Mouse (Mus musculus): ENCODE results near the gene Osgep. TPM values are rescaled to one million over a fixed set of nuclear protein-coding genes. Genes with fewer than 3 reads are reported as not detected.
A peak's percentile ranks its signal among the peaks of the same experiment; 100 is the strongest.
"Not testable (repeated sequence)": the region's sequence is repeated elsewhere in the genome, so short reads cannot be mapped to it uniquely, and the experiment has no call there.

The Osgep gene
- polyA plus RNA-seq, 1 experiment from 2014 or later, result 122 TPM

DNA sequence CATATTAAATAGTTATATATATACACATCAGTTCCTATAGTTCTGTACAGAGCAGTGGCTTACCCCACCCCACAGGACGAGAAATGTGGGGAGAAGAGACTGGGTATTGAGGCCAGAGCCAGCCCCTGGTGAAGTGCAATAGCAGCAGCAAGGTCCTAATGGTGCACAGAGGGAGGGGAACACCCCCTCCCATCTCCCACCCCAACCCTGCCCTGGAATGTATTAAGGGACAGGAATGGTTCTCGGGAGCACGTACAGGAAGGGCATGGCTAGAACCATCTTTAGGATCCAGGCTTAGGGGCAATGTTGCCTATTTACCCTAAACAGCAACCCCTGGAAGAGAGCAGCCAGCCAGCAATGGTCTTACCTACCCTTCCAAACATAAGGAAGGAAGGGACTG, 2.7 kb upstream of the Osgep start:
- WGBS, result 82% methylated on average over 3 of the region's 3 CpGs
- no peak overlapping the region for H3K4me3 ChIP-seq
- ATAC-seq (ENCODE audit: low FRiP score), result no peak
- peaks cover 37% of the 10 kb centered on the region for H3K4me1 ChIP-seq
- no peaks in the 10 kb centered on the region for H3K9me3 ChIP-seq (replicated peaks)
- peaks cover 31% of the 10 kb centered on the region for H3K36me3 ChIP-seq
- H3K4me2 ChIP-seq (replicated peaks), result no peak overlapping the region
- H3K9ac ChIP-seq, result no peak overlapping the region
- no peaks in the 10 kb centered on the region for H3K27me3 ChIP-seq
- no peak overlapping the region for H3K27ac ChIP-seq

DNA sequence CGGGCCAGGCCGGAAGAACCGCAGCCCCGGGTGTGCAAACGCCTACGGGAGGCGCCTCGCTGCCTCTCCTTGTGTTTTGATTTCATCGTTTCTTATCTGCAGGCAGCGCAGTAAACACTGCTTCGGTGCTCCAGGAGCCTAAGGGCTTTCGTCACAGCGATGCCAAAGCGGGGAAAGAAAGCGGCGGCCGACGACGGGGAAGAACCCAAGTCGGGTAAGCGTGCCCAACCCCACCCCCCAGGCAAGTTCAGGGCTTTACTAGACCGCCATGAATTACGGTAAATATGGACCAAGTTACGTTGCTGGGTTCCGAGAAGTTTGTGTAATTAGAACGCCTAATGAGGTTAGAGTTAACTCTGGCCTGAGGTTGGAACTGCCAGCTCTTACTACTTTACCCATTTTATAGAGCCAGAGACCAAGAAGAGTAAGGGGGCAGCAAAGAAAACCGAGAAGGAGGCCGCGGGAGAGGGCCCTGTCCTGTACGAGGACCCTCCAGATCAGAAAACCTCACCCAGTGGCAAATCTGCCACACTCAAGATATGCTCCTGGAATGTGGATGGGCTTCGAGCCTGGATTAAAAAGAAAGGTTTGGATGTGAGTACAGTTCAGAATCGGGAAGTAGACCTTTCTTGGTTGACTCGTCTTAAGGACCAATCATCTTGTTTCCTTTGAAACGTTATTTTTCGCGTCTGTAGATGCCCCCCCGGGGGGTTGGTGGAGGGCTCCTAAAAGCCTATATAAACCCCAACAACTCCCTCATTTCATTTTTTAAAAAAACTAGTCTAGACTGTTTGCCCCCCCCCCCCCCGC, 623 bp upstream of the Osgep start:
- Histone ChIP-seq H3K9me3 (replicated peaks) (no peaks in the 10 kb centered on the region), H3K27ac (peak overlapping the region; percentile 90), H3K36me3 (peaks cover 31% of the 10 kb centered on the region), H3K9ac (peak overlapping the region; percentile 78), H3K27me3 (no peaks in the 10 kb centered on the region), H3K4me2 (replicated peaks) (peak overlapping the region; percentile 74), H3K4me1 (peaks cover 32% of the 10 kb centered on the region), H3K4me3 (peak overlapping the region; percentile 72)
- ATAC-seq (ENCODE audit: low FRiP score), result peak; percentile 47
- 2% methylated on average over 38 of the region's 38 CpGs for WGBS

DNA sequence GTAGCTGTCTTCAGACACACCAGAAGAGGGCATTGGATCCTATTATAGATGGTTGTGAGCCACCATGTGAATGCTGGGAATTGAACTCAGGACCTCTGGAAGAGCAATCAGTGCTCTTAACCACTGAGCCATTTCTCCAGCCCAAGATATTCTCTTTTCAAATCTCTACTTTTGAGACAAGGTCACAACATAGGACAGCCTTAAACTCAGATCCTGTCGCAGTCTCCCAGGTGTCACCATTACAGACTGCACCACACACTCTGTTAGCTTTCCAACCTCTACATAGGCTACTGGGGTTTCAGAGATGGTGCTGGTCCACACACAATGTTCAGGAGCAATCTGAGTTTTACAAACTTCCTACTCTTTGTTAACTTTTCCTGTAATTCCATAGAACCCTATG, 1.3 kb downstream of the Osgep start:
- not testable (repeated sequence) for ATAC-seq (ENCODE audit: low FRiP score); H3K27ac ChIP-seq; H3K9me3 ChIP-seq (replicated peaks); H3K9ac ChIP-seq; H3K27me3 ChIP-seq
- Histone ChIP-seq H3K4me3 (peak overlapping the region; percentile 72), H3K4me2 (replicated peaks) (peak overlapping the region; percentile 74), H3K36me3 (peaks cover 27% of the 10 kb centered on the region), H3K4me1 (peaks cover 21% of the 10 kb centered on the region)
- WGBS, result 87% methylated on average over 1 of the region's 1 CpGs

DNA sequence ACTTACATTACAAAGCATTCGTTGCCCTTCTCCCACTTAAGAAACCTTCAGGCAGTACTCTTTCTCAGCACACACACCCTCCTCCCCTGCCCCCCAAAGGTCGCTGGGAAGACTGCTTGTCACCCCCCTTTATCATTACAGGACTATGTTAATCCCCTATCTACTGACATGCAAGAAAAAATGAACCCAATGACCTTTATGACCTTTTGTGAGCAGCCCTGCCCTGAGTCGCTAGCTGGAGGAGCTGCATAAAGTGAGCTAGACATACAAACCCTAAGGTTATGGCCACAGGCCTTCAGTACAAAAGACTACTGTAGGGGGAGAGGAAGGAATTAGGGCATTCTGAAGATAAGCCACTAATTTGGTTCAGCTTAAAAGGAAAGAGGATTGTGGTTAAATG, 13.3 kb downstream of the Osgep start:
- WGBS, result 63% methylated on average over 3 of the region's 3 CpGs
- H3K4me3 ChIP-seq, result no peak overlapping the region
- H3K9me3 ChIP-seq (replicated peaks), result no peaks in the 10 kb centered on the region
- H3K27ac ChIP-seq, result no peak overlapping the region
- no peak overlapping the region for H3K9ac ChIP-seq
- H3K4me2 ChIP-seq (replicated peaks), result no peak overlapping the region
- H3K36me3 ChIP-seq, result peaks cover 40% of the 10 kb centered on the region
- H3K27me3 ChIP-seq, result no peaks in the 10 kb centered on the region
- H3K4me1 ChIP-seq, result no peaks in the 10 kb centered on the region
- no peak for ATAC-seq (ENCODE audit: low FRiP score)

DNA sequence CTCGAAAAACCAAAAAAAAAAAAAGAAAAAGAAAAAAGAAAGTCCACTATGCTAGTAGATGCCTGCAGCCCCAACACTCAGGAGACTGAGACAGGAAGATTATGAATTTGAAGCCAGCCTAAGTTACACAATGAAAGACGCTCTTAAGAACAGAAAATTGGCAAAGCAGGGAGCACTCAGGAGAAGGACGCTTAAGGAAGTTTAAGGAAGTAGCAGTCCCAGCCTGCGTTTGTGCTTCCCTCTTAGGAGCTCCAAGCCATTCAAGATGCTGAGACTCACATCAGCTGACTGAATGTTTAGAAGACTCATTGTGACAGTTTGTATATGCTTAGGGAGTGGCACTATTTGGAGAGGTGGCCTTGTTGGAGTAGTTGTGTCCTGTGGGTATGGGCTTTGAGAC, 16.6 kb downstream of the Osgep start:
- no peak for ATAC-seq (ENCODE audit: low FRiP score)
- 85% methylated on average over 4 of the region's 4 CpGs for WGBS
- Histone ChIP-seq H3K9ac (no peak overlapping the region), H3K4me2 (replicated peaks) (no peak overlapping the region), H3K27me3 (no peaks in the 10 kb centered on the region), H3K9me3 (replicated peaks) (no peaks in the 10 kb centered on the region), H3K36me3 (peaks cover 11% of the 10 kb centered on the region), H3K27ac (no peak overlapping the region), H3K4me3 (no peak overlapping the region), H3K4me1 (peaks cover 6% of the 10 kb centered on the region; the same call in 1 of the 2 replicates)

DNA sequence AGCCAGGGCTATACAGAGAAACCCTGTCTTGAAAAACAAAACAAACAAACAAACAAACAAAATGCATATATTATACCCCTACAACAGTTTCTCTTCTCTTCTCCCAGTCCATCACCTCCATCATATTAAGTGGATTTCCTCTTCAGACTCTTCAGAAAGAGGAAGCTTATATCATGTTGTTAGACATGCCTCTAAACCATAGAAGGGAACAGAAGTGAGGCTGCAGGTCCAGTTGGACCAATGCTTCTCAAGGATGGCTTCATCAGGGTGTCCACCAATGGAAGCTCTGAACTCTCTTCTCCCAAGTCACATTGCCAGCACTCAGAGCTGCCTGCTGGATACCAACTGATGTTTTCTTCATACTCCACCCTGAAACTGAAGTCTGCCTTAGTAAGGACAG, 19.4 kb downstream of the Osgep start:
- H3K4me2 ChIP-seq (replicated peaks); H3K27ac ChIP-seq; H3K9me3 ChIP-seq (replicated peaks); H3K9ac ChIP-seq; ATAC-seq (ENCODE audit: low FRiP score); H3K4me3 ChIP-seq; H3K36me3 ChIP-seq; H3K27me3 ChIP-seq; H3K4me1 ChIP-seq: not testable (repeated sequence)

DNA sequence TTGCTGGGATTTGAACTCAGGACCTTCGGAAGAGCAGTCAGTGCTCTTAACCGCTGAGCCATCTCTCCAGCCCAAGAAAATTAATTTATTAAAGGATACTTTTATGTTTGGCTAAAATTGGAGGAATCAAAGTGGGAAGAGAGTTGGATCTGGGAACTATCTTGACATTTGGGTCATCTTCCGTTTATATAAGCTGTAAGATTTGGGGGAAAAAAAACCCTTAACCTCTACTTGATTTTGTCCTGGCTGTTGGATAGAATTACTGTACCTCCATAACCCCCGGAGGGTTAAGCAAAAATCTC, 19.9 kb downstream of the Osgep start:
- ATAC-seq (ENCODE audit: low FRiP score), result no peak
- Histone ChIP-seq H3K9me3 (replicated peaks) (no peaks in the 10 kb centered on the region), H3K27ac (no peak overlapping the region), H3K27me3 (no peaks in the 10 kb centered on the region), H3K4me1 (peaks cover 6% of the 10 kb centered on the region; the same call in 1 of the 2 replicates), H3K36me3 (no peaks in the 10 kb centered on the region), H3K4me2 (replicated peaks) (no peak overlapping the region), H3K4me3 (no peak overlapping the region), H3K9ac (no peak overlapping the region)
- WGBS, result 85% methylated on average over 4 of the region's 4 CpGs

DNA sequence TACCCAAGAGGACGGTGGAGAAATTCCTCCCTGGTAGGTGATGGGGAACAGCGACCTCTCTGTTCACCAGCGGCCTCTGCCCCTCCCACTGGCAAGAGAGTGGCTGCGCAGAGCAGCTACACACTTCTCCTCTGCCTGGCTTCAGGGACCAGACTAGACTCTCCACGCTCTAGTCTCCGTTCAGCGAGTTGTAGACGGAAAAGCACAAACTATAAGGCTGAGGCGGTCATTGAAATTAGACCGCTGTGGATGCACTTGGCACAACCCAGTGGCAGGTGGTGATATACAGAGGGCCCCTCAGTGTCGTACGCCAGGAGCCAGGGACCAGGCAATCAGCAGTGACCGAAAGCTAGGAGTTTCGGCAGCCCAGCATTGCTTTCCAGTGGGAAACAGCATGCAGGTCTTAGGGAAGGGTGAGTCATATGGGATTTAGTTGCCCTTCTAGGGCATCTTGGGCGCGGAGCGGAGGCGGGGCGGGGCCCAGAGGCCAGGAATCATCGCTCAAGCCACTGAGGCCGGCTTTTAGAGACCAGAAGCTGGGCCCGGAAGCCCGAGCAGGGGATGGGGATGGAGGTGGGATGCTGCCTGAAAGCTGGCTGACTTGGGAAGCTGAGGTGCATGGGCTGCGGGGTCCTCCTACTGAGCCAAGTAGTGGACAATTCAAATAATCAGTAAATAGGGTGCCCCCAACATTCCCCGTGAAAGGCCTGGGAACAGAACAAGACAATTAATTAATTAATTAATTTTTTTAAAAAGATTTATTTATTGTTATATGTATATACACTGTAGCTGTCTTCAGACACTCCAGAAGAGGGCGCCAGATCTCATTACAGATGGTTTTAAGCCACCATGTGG, 20.5 kb downstream of the Osgep start:
- peaks cover 6% of the 10 kb centered on the region; the same call in 1 of the 2 replicates for H3K4me1 ChIP-seq
- peak overlapping the region; percentile 56; the same call in 1 of the 2 replicates for H3K9ac ChIP-seq
- peak overlapping the region; percentile 53 for H3K4me2 ChIP-seq (replicated peaks)
- WGBS, result 2% methylated on average over 26 of the region's 26 CpGs
- no peaks in the 10 kb centered on the region for H3K9me3 ChIP-seq (replicated peaks)
- H3K4me3 ChIP-seq, result peak overlapping the region; percentile 37
- H3K27ac ChIP-seq, result no peak overlapping the region
- H3K27me3 ChIP-seq, result no peaks in the 10 kb centered on the region
- ATAC-seq (ENCODE audit: low FRiP score), result peak; percentile 89
- H3K36me3 ChIP-seq, result no peaks in the 10 kb centered on the region

DNA sequence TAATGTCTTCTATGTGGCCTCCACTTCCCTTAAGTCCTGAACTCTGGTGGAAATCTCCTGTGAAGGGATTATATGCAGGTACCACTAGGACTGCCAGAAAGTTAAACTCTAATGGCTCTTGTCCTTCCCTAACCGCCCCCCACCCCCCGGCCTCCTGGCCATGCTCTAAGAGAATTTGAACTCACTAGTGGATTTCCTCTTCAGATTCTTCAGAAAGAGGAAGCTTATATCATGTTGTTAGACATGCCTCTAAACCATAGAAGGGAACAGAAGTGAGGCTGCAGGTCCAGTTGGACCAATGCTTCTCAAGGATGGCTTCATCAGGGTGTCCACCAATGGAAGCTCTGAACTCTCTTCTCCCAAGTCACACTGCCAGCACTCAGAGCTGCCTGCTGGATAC, 26.7 kb downstream of the Osgep start:
- not testable (repeated sequence) for H3K36me3 ChIP-seq; H3K9me3 ChIP-seq (replicated peaks); H3K9ac ChIP-seq; H3K4me1 ChIP-seq; H3K4me2 ChIP-seq (replicated peaks); ATAC-seq (ENCODE audit: low FRiP score); H3K4me3 ChIP-seq; H3K27ac ChIP-seq
- WGBS, result 90% methylated on average over 2 of the region's 2 CpGs
- H3K27me3 ChIP-seq, result peaks cover 15% of the 10 kb centered on the region; the same call in 1 of the 2 replicates

DNA sequence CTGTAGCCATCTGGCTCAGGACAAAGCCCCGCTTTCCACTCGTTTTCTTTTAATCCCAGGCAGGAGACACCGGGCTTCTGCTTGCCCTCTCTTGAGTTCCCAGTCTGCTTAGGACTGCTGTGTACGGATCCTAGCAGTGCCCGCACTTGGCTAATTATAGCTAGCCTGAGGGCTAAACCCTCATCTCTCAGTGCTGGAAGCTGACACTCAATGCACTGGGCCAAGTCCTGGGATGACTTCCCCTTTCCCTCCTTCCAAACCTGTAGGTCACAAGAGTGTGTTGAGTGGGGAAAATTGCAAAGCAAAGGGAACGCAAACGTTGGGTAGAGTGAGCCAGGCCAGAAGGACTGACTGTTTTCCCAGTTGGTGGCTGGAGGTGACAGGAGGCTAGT, 27.3 kb downstream of the Osgep start, which contains the start of gene Klhl33:
Gene Klhl33 (minus strand): TSS at position 134 of the 392 bp plus-strand sequence.
- Histone ChIP-seq H3K4me1 (peaks cover 10% of the 10 kb centered on the region), H3K4me3 (peak within 1 kb of the TSS; percentile 48), H3K4me2 (replicated peaks) (peak within 1 kb of the TSS; percentile 91), H3K9me3 (replicated peaks) (no peaks in the 10 kb centered on the region), H3K9ac (peak within 1 kb of the TSS; percentile 64), H3K27me3 (peaks cover 15% of the 10 kb centered on the region; the same call in 1 of the 2 replicates), H3K36me3 (no peaks in the 10 kb centered on the region), H3K27ac (no peak within 1 kb of the TSS)
- peak; percentile 36; the same call in 1 of the 2 replicates for ATAC-seq (ENCODE audit: low FRiP score)
- WGBS, result 49% methylated on average over 7 of the region's 7 CpGs

DNA sequence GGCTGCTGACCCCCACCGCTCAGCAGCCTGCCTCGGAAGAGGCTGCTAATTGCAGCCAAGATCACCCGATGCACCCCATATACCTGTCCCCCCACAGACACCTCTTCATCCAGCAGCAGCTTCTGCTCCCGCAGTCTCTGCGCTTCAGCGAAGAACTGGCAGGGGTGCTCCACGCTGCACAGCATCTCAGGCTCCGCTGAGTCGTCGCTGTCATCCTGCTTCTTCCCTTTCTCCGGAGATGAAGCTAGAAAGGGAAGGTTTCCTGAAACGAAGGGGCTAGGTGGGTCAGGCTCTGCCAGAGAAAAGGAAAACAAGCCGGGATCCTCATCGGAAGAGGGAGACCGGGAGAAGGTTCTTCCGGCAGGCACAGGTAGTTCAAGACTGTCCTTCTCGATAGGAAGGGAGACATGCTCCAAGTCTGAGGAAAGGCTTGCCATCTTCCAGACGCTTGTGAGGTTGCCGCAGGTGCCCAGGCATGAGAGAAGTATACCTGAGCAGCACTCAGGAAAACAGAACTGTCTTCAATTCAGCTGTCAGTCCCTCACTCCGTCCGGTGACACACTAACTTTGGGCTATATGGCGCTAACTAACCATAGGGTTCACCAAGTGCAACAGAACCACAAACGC, 27.8 kb downstream of the Osgep start:
- Histone ChIP-seq H3K9me3 (replicated peaks) (no peaks in the 10 kb centered on the region), H3K4me1 (peaks cover 10% of the 10 kb centered on the region), H3K36me3 (no peaks in the 10 kb centered on the region), H3K27me3 (peaks cover 15% of the 10 kb centered on the region; the same call in 1 of the 2 replicates), H3K27ac (no peak overlapping the region), H3K4me2 (replicated peaks) (peak overlapping the region; percentile 91), H3K9ac (peak overlapping the region; percentile 64), H3K4me3 (peak overlapping the region; percentile 48)
- peak; percentile 76 for ATAC-seq (ENCODE audit: low FRiP score)
- 18% methylated on average over 23 of the region's 23 CpGs for WGBS

All from hindbrain, embryonic 12.5 days (tissue).